Mouse (Mus musculus) kidney, adult 2 months (tissue): ENCODE measurements around the gene Trim54.

Experiments
- CTCF ChIP-seq: fragments of 200-500 bp; conservative IDR thresholded peaks from 2 replicates; pipeline ENCODE4 v1.5.1; 2011; ENCODE audit warnings: low read depth, mild to moderate bottlenecking, control low read depth, low read length, moderate library complexity, mixed read lengths; ENCODE audit not compliant: insufficient read depth, insufficient read length
- POLR2A ChIP-seq: fragments of 200-500 bp; IDR thresholded peaks from one replicate; pipeline ENCODE4 v1.6.1; 2011; ENCODE audit warnings: low read depth, low read length, control low read depth

- no peak for TF ChIP-seq CTCF
- TF ChIP-seq POLR2A, result no peak
Measured at GRCm38 (mm10) chr5:31116354-31116753, at the start of gene Trim54.
